Mouse (Mus musculus): Measurements from ENCODE around the gene Strn4. TPM values are rescaled to one million over a fixed set of nuclear protein-coding genes. Genes with fewer than 3 reads are reported as not detected.

The Strn4 gene
- polyA plus RNA-seq, 1 experiment from 2014 or later = 61.3 TPM

GRCm38 (mm10) chr7:16830449-16830848, 14.8 kb downstream of the Strn4 start:
- Histone ChIP-seq H3K9ac (no peak overlapping the region), H3K4me2 (no peak overlapping the region), H3K4me3 (no peak overlapping the region), H3K27ac (no peak overlapping the region), H3K9me3 (replicated peaks) (no peaks in the 10 kb centered on the region), H3K27me3 (replicated peaks) (no peaks in the 10 kb centered on the region), H3K4me1 (peaks cover 23% of the 10 kb centered on the region), H3K36me3 (peaks cover 100% of the 10 kb centered on the region)
- 78% methylated on average over 9 of the region's 9 CpGs for WGBS (ENCODE audit: insufficient replicate concordance)
- ATAC-seq = no peak

- Histone ChIP-seq H3K9me3 (replicated peaks) (no peaks in the 10 kb centered on the region), H3K27me3 (replicated peaks) (no peaks in the 10 kb centered on the region), H3K27ac (no peak overlapping the region), H3K9ac (no peak overlapping the region), H3K36me3 (peaks cover 78% of the 10 kb centered on the region), H3K4me1 (peaks cover 39% of the 10 kb centered on the region), H3K4me3 (no peak overlapping the region), H3K4me2 (no peak overlapping the region)
- WGBS (ENCODE audit: insufficient replicate concordance) = 79% methylated on average over 18 of the region's 18 CpGs
- ATAC-seq = no peak
These were observed 22.5 kb downstream of the Strn4 start for GRCm38 (mm10) chr7:16837916-16838803.

DNA sequence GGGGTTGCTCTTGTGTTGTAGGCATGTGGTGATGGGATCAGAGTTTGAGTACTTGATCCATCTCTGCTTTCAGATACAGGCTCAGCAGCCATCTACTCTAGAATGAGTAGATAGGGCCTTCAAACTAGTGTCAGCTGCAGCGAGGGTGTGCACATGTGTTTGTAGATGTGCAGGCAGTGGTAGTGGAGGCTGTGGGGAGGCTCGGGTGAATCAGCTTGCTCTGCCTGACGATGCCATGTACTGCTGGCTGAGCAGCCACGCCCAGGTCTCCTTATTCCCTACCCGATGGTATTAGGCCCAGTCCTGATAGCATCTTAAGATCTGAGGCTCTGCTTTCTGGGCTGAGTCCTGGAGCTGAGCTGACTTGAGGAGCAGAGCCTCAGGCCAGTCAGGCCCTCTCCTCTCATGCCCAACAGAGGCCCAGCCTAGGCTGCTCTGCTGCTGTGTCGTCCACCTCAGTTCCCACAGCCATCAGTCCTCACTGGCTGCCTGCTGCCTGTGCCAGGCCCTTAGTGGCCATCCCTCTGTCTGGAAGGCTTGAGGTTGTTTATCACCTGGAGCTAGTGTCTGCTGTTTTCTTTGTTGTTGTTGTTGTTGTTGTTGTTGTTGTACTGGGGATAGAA, 23.2 kb downstream of the Strn4 start:
- no peak overlapping the region for H3K4me2 ChIP-seq
- H3K4me3 ChIP-seq = no peak overlapping the region
- no peak overlapping the region for H3K9ac ChIP-seq
- H3K36me3 ChIP-seq = peaks cover 70% of the 10 kb centered on the region
- H3K27me3 ChIP-seq (replicated peaks) = no peaks in the 10 kb centered on the region
- H3K27ac ChIP-seq = no peak overlapping the region
- H3K9me3 ChIP-seq (replicated peaks) = no peaks in the 10 kb centered on the region
- H3K4me1 ChIP-seq = peaks cover 46% of the 10 kb centered on the region
- WGBS (ENCODE audit: insufficient replicate concordance) = 48% methylated on average over 6 of the region's 6 CpGs
- ATAC-seq = no peak

DNA sequence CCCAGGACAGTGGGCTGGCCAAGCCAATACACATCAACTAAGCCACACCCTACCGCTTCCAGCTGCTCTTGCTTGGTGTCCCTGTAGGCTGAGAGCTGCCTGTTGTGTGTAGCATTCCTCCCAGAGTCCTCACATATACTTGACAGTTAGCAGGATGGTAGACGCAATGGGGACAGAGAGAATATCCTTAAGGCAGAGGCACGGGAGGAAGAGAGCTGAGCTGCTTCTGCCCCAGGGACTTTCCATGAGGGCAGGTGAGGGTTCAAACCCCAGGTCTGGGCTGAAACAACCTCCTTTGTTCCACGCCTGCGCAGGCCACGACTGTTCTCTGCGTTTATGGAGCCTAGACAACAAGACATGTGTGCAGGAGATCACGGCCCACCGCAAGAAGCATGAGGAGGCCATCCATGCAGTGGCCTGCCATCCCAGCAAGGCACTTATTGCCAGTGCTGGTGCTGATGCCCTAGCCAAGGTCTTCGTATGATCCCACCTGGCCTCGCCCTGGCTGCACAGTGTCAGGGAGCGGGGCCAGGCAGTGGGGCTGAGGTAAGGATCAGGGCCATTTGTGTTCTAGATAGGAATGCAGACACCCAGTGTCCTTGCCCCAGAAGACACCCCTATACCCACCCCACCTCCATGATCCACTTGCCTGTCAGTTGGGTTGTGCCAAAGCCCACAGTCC, 23.9 kb downstream of the Strn4 start:
- Histone ChIP-seq H3K9ac (no peak overlapping the region), H3K9me3 (replicated peaks) (no peaks in the 10 kb centered on the region), H3K27ac (0 out of 2 replicates have a peak overlapping the region, but pooled peaks have one; percentile 17), H3K4me1 (peaks cover 53% of the 10 kb centered on the region), H3K27me3 (replicated peaks) (no peaks in the 10 kb centered on the region), H3K4me3 (no peak overlapping the region), H3K4me2 (no peak overlapping the region), H3K36me3 (peaks cover 63% of the 10 kb centered on the region)
- WGBS (ENCODE audit: insufficient replicate concordance) = 90% methylated on average over 12 of the region's 12 CpGs
- no peak for ATAC-seq

DNA sequence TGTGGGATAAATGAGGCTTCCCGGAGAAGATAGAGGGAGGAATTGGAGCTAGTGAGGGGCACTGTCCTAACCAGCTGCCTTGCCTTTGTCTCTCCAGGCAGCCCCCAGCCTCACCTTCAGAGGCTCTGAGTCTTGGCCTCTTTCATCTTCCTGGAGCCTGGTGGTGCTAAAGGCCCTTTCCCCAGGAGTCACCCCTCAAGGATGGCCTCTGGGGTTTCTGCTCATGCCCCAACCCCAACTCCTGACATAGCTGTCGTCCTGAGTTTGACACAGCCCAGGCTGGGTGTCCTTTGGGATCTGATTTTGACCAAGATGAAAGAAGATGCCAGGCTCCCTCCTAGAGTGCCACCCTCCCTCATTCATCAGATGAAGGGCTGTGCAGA, 24.4 kb downstream of the Strn4 start:
- WGBS (ENCODE audit: insufficient replicate concordance) = 84% methylated on average over 2 of the region's 2 CpGs
- Histone ChIP-seq H3K36me3 (peaks cover 58% of the 10 kb centered on the region), H3K27me3 (replicated peaks) (no peaks in the 10 kb centered on the region), H3K4me3 (no peak overlapping the region), H3K9me3 (replicated peaks) (no peaks in the 10 kb centered on the region), H3K4me2 (no peak overlapping the region), H3K9ac (no peak overlapping the region), H3K4me1 (peaks cover 58% of the 10 kb centered on the region), H3K27ac (peak overlapping the region; percentile 17; the same call in 1 of the 2 replicates)
- ATAC-seq = no peak

DNA sequence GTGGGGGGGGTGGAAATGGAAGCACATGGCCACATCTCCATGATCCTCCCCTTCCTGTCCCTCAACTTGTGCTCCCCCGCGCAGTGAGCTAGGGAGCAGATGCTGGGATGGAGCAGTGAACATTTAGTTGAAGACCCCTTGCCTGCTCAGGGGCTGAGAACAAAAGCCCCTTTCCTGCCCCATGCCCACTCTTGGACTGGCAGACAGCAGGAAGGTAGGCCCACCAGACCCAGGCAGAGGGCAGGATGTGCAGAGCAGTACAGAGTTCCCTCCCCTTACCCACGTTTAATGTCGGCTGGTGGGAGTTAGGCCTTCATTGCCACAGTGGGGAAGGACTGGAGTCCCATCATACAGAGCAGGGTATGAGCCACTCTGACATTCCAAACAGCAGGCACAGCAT, 25.4 kb downstream of the Strn4 start:
- WGBS (ENCODE audit: insufficient replicate concordance) = 54% methylated on average over 4 of the region's 4 CpGs
- Histone ChIP-seq H3K4me1 (peaks cover 67% of the 10 kb centered on the region), H3K4me2 (no peak overlapping the region), H3K9me3 (replicated peaks) (no peaks in the 10 kb centered on the region), H3K27ac (peak overlapping the region; percentile 73; the same call in 1 of the 2 replicates), H3K36me3 (peaks cover 50% of the 10 kb centered on the region), H3K4me3 (no peak overlapping the region), H3K9ac (no peak overlapping the region), H3K27me3 (replicated peaks) (no peaks in the 10 kb centered on the region)
- ATAC-seq = no peak

GRCm38 (mm10) chr7:16841561-16842560, 26.2 kb downstream of the Strn4 start:
- peak; percentile 3; the same call in 1 of the 2 replicates for ATAC-seq
- H3K4me1 ChIP-seq = peaks cover 67% of the 10 kb centered on the region
- peak overlapping the region; percentile 67 for H3K4me3 ChIP-seq
- WGBS (ENCODE audit: insufficient replicate concordance) = 30% methylated on average over 11 of the region's 11 CpGs
- peak overlapping the region; percentile 73 for H3K27ac ChIP-seq
- peak overlapping the region; percentile 95 for H3K4me2 ChIP-seq
- no peaks in the 10 kb centered on the region for H3K27me3 ChIP-seq (replicated peaks)
- H3K36me3 ChIP-seq = peaks cover 46% of the 10 kb centered on the region
- H3K9me3 ChIP-seq (replicated peaks) = no peaks in the 10 kb centered on the region
- peak overlapping the region; percentile 80 for H3K9ac ChIP-seq

GRCm38 (mm10) chr7:16842645-16843063, 27.0 kb downstream of the Strn4 start, which contains the start of gene Prkd2:
Prkd2 (plus strand) TSS chr7:16842902.
- Histone ChIP-seq H3K4me1 (peaks cover 64% of the 10 kb centered on the region), H3K27me3 (replicated peaks) (no peaks in the 10 kb centered on the region), H3K4me2 (peak within 1 kb of the TSS; percentile 95), H3K36me3 (peaks cover 41% of the 10 kb centered on the region), H3K9me3 (replicated peaks) (no peaks in the 10 kb centered on the region), H3K27ac (peak within 1 kb of the TSS; percentile 73), H3K4me3 (peak within 1 kb of the TSS; percentile 67), H3K9ac (peak within 1 kb of the TSS; percentile 80)
- 1% methylated on average over 32 of the region's 32 CpGs for WGBS (ENCODE audit: insufficient replicate concordance)
- peak; percentile 79 for ATAC-seq

DNA sequence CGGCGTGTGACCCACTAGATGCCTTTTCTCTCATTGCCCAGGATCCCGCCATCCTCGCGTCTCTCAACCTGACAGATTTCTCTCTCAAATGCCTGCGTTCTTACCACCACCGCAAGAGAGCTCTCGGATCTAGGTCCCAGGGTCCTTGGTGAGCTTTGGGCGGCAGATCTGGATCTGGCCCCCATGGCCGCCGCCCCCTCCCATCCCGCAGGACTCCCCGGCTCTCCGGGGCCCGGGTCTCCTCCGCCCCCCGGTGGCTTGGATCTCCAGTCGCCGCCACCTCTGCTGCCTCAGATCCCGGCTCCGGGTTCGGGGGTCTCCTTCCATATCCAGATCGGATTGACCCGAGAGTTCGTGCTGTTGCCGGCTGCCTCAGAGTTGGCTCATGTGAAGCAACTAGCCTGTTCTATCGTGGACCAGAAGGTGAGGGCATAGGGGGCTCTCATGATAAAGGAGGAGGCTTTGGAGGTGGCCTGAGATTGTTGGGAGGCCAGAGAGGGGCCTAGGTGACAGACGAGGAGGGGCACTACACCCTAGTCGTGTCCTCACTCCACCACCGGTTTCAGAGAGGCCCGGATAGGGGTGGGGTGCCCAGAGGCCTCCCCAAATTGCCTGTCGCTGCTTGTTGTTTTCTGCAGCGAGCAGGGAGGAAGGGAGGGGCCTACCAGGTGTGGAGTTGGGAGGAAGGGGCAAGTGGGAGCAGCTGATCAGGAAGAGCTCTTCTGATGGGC, 27.9 kb downstream of the Strn4 start:
- Histone ChIP-seq H3K27ac (peak overlapping the region; percentile 73), H3K27me3 (replicated peaks) (no peaks in the 10 kb centered on the region), H3K9me3 (replicated peaks) (no peaks in the 10 kb centered on the region), H3K4me2 (peak overlapping the region; percentile 95), H3K36me3 (peaks cover 33% of the 10 kb centered on the region), H3K9ac (peak overlapping the region; percentile 80), H3K4me3 (peak overlapping the region; percentile 67), H3K4me1 (peaks cover 56% of the 10 kb centered on the region)
- ATAC-seq = peak; percentile 21; the same call in 1 of the 2 replicates
- 1% methylated on average over 33 of the region's 33 CpGs for WGBS (ENCODE audit: insufficient replicate concordance)

- ATAC-seq = no peak
- Histone ChIP-seq H3K9ac (peak overlapping the region; percentile 71), H3K9me3 (replicated peaks) (no peaks in the 10 kb centered on the region), H3K27me3 (replicated peaks) (no peaks in the 10 kb centered on the region), H3K27ac (peak overlapping the region; percentile 73), H3K36me3 (peaks cover 31% of the 10 kb centered on the region), H3K4me2 (peak overlapping the region; percentile 95), H3K4me1 (peaks cover 52% of the 10 kb centered on the region), H3K4me3 (peak overlapping the region; percentile 67)
- 23% methylated on average over 3 of the region's 3 CpGs for WGBS (ENCODE audit: insufficient replicate concordance)
These were observed 29.0 kb downstream of the Strn4 start for GRCm38 (mm10) chr7:16844696-16845071.
